Mouse (Mus musculus): Measurements from ENCODE around the gene Cda. TPM values are rescaled to one million over a fixed set of nuclear protein-coding genes. Genes with fewer than 3 reads are reported as not detected.

Cda gene
- not detected in 2 replicates for polyA plus RNA-seq (2012; ENCODE audit: insufficient read depth, insufficient read length, missing spikeins)

GRCm38 (mm10) chr4:138367641-138368497 lies at the start of gene Cda:
TSS of gene Cda (minus strand) at chr4:138367992.
- peak within 1 kb of the TSS; percentile 47 for H3K4me3 ChIP-seq (ENCODE audit: insufficient read depth, low read length)
- TF ChIP-seq POLR2A (IDR thresholded peaks at IDR 0.05; ENCODE audit: borderline replicate concordance, low read depth, low read length) (no peak), CTCF (IDR thresholded peaks at IDR 0.05; ENCODE audit: low read depth, low read length) (no peak)
- peaks cover 3% of the 10 kb centered on the region for H3K4me1 ChIP-seq (ENCODE audit: control insufficient read depth, insufficient read depth, low read length)
- H3K27ac ChIP-seq (ENCODE audit: insufficient read depth, low read depth, low read length): no peak within 1 kb of the TSS

DNA sequence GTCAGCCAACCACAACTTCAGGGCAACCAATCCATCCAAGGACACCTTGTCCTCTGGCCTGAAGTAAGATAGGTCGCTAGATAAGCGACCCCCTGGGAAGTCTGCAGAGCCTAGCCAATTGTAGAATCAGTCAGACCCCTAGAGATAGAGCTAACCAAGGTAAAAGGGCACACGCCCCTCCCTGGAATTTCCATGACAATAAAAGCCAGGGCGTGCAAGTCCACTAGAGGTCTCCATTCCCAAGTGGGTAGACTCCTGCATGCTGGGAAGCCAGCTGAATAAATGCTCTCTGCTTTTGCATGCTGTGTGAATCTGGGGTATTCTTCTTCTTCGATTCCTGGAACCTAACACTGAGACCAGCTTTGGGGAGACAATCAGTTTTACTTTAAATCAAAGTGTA lies 48.6 kb upstream of the Cda start:
- no peak overlapping the region for H3K4me3 ChIP-seq (ENCODE audit: insufficient read depth, low read length)
- H3K4me1 ChIP-seq (ENCODE audit: control insufficient read depth, insufficient read depth, low read length): no peaks in the 10 kb centered on the region
- no peak overlapping the region for H3K27ac ChIP-seq (ENCODE audit: insufficient read depth, low read depth, low read length)
- no peak for TF ChIP-seq POLR2A (IDR thresholded peaks at IDR 0.05; ENCODE audit: borderline replicate concordance, low read depth, low read length)
- no peak for TF ChIP-seq CTCF (IDR thresholded peaks at IDR 0.05; ENCODE audit: low read depth, low read length)

DNA sequence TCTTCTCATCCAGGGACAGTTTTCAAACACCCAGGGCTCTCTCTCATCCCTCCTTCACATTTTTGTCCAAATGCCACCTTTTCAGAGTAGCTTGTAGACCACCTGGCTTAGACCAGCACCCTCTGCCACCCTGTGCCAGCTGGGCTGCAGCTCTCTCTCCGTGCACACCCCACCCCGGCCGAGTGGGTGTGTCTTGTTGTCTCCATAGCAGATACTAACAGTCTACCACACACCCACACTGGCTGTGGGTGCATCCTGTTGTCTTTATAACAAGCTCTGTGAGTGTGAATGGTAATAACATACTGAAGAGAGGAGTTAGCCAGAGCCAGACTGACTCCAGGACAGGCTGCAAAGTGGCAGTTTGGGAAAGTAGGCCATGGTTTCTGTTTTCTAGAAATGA lies 48.2 kb upstream of the Cda start:
- TF ChIP-seq CTCF (IDR thresholded peaks at IDR 0.05; ENCODE audit: low read depth, low read length): no peak
- TF ChIP-seq POLR2A (IDR thresholded peaks at IDR 0.05; ENCODE audit: borderline replicate concordance, low read depth, low read length): no peak
- no peaks in the 10 kb centered on the region for H3K4me1 ChIP-seq (ENCODE audit: control insufficient read depth, insufficient read depth, low read length)
- no peak overlapping the region for H3K4me3 ChIP-seq (ENCODE audit: insufficient read depth, low read length)
- H3K27ac ChIP-seq (ENCODE audit: insufficient read depth, low read depth, low read length): no peak overlapping the region

GRCm38 (mm10) chr4:138414725-138415124 lies 46.9 kb upstream of the Cda start:
- Histone ChIP-seq H3K4me3 (ENCODE audit: insufficient read depth, low read length) (no peak overlapping the region), H3K27ac (ENCODE audit: insufficient read depth, low read depth, low read length) (no peak overlapping the region), H3K4me1 (ENCODE audit: control insufficient read depth, insufficient read depth, low read length) (no peaks in the 10 kb centered on the region)
- no peak for TF ChIP-seq CTCF (IDR thresholded peaks at IDR 0.05; ENCODE audit: low read depth, low read length)

DNA sequence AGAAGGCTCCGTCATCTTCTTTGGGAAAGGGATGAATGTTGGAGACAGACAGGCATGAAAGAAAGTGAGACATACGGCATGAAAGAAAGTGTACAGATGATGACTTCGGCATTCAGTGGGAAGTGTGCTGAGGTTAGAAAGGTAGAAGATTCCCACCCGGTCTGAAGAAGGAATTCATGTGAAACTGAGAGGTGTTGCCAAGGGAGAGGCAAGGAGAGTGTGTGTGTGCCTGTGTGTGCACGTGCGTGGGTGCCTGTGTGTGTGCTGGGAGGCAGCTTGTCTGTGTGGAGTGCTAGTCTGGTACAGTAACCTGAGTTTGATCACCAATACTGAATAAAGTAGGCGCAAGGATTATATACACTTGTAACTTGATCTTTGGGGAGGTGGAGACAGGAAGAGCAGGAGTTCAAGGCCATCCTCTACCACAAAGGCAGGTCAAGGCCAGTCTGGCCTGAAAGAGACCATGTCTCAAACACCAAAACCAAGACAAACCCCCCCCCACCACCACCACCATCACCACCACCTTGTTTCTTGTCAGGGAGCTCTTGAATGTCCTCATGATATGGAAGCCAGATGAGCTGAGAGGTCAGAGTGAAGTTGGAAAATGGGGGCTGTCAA lies 43.8 kb upstream of the Cda start:
- TF ChIP-seq POLR2A (IDR thresholded peaks at IDR 0.05; ENCODE audit: borderline replicate concordance, low read depth, low read length) (no peak), CTCF (IDR thresholded peaks at IDR 0.05; ENCODE audit: low read depth, low read length) (no peak)
- H3K4me3 ChIP-seq (ENCODE audit: insufficient read depth, low read length): no peak overlapping the region
- no peaks in the 10 kb centered on the region for H3K4me1 ChIP-seq (ENCODE audit: control insufficient read depth, insufficient read depth, low read length)
- no peak overlapping the region for H3K27ac ChIP-seq (ENCODE audit: insufficient read depth, low read depth, low read length)

- Histone ChIP-seq H3K27ac (ENCODE audit: insufficient read depth, low read depth, low read length) (no peak overlapping the region), H3K4me1 (ENCODE audit: control insufficient read depth, insufficient read depth, low read length) (no peaks in the 10 kb centered on the region), H3K4me3 (ENCODE audit: insufficient read depth, low read length) (no peak overlapping the region)
- TF ChIP-seq CTCF (IDR thresholded peaks at IDR 0.05; ENCODE audit: low read depth, low read length) (no peak), POLR2A (IDR thresholded peaks at IDR 0.05; ENCODE audit: borderline replicate concordance, low read depth, low read length) (no peak)
Measured at GRCm38 (mm10) chr4:138411011-138411410, 43.2 kb upstream of the Cda start.

DNA sequence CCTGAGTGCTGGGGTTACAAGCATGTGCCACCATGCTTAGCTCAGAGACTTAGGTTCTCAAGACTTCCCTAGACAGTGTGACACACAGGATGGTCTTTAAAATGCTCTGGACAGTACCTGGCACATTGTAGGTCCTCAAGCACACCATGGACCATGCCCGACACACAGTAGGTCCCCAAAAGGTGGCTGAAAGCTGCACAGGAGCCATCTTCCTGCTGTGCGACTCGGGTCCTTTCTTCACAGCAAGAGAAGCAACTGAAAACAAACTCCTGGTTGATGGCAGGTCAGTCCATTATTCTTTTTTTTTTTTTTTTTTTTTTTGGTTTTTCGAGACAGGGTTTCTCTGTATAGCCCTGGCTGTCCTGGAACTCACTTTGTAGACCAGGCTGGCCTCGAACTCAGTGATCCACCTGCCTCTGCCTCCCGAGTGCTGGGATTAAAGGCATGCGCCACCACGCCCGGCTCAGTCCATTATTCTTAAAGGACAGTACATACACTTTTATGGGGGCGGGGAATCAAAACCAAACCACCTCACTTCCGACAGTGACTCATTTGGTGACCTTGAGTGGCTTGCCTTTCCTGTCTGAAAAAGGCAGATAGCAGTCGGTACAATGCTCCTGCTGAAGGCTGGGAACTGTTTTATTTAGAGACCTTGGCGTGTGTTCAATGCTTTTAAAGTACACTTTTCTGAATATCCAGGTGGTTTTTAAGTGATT lies 39.8 kb upstream of the Cda start:
- Histone ChIP-seq H3K4me3 (ENCODE audit: insufficient read depth, low read length) (no peak overlapping the region), H3K27ac (ENCODE audit: insufficient read depth, low read depth, low read length) (no peak overlapping the region), H3K4me1 (ENCODE audit: control insufficient read depth, insufficient read depth, low read length) (no peaks in the 10 kb centered on the region)
- TF ChIP-seq POLR2A (IDR thresholded peaks at IDR 0.05; ENCODE audit: borderline replicate concordance, low read depth, low read length) (no peak), CTCF (IDR thresholded peaks at IDR 0.05; ENCODE audit: low read depth, low read length) (no peak)

GRCm38 (mm10) chr4:138404806-138405205 lies 37.0 kb upstream of the Cda start:
- H3K27ac ChIP-seq (ENCODE audit: insufficient read depth, low read depth, low read length): no peak overlapping the region
- no peak overlapping the region for H3K4me3 ChIP-seq (ENCODE audit: insufficient read depth, low read length)
- no peaks in the 10 kb centered on the region for H3K4me1 ChIP-seq (ENCODE audit: control insufficient read depth, insufficient read depth, low read length)
- no peak for TF ChIP-seq POLR2A (IDR thresholded peaks at IDR 0.05; ENCODE audit: borderline replicate concordance, low read depth, low read length)
- peak; percentile 97 for TF ChIP-seq CTCF (IDR thresholded peaks at IDR 0.05; ENCODE audit: low read depth, low read length)

GRCm38 (mm10) chr4:138396711-138397110 lies 28.9 kb upstream of the Cda start:
- H3K4me3 ChIP-seq (ENCODE audit: insufficient read depth, low read length): no peak overlapping the region
- TF ChIP-seq CTCF (IDR thresholded peaks at IDR 0.05; ENCODE audit: low read depth, low read length) (no peak), POLR2A (IDR thresholded peaks at IDR 0.05; ENCODE audit: borderline replicate concordance, low read depth, low read length) (no peak)
- no peak overlapping the region for H3K27ac ChIP-seq (ENCODE audit: insufficient read depth, low read depth, low read length)
- no peaks in the 10 kb centered on the region for H3K4me1 ChIP-seq (ENCODE audit: control insufficient read depth, insufficient read depth, low read length)
